Mouse (Mus musculus): ENCODE data around the gene Fgd4.

Gene Fgd4

DNA sequence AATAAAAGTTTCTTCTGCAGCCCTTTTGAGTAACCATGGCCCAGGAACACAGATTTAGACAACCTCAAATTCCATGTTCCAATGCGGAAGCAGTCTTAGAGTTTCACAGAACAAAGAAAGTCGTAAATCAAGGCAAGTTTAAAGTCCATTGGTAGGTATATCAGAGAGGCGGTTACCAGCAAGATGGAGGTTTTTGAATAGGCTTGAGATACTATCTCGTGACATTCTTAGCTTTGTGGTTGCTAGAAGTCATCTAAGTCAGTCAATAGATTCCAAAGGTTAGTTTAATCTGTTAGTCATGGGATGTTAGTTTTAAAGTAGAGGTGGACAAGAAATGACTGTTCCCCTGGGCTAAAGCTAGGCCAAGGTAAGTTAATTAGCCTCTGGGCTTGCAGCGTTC lies at the start of gene Fgd4:
Gene Fgd4 (minus strand): TSS at position 89 of the 400 bp plus-strand sequence.
- no peak for DNase-seq (ENCODE audit: low read depth, low spot score)

DNA sequence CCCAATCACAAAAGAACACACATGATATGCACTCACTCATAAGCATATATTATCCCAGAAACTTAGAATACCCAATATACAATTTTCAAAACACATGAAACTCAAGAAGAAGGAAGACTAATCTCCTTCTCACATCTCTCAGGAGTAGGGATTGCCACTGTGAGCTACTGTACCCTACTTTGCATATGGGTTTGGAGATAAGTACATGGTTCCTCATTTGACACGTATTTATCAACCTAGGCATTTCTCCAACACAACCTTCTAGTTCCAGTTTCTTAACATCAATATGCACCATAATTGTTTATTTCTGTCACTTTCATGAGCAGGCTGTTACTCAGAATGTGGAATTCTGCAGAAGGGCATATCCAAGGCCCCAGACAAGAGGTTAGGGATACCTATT lies 44.8 kb upstream of the Fgd4 start:
- no peak for DNase-seq (ENCODE audit: low read depth, low spot score)

DNA sequence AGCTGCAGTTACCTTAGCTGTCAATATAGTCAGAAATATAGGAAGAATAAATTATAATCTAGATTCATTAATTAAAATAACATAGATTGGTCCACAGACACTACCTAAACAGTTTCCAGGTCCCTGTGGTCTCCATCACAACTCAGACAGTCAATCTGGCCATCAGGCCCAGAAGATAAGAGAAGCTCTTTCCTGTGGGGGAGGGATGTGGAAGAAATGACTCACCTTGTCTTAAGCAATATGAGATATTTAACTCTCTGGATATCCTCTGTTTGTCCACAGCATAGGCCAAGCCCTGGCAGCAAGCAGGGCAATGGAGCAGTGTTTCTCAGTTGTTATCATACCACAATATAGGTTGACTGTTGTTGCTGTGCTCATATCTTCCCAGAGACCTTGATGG lies 33.4 kb upstream of the Fgd4 start:
- no peak for DNase-seq (ENCODE audit: low read depth, low spot score)

DNA sequence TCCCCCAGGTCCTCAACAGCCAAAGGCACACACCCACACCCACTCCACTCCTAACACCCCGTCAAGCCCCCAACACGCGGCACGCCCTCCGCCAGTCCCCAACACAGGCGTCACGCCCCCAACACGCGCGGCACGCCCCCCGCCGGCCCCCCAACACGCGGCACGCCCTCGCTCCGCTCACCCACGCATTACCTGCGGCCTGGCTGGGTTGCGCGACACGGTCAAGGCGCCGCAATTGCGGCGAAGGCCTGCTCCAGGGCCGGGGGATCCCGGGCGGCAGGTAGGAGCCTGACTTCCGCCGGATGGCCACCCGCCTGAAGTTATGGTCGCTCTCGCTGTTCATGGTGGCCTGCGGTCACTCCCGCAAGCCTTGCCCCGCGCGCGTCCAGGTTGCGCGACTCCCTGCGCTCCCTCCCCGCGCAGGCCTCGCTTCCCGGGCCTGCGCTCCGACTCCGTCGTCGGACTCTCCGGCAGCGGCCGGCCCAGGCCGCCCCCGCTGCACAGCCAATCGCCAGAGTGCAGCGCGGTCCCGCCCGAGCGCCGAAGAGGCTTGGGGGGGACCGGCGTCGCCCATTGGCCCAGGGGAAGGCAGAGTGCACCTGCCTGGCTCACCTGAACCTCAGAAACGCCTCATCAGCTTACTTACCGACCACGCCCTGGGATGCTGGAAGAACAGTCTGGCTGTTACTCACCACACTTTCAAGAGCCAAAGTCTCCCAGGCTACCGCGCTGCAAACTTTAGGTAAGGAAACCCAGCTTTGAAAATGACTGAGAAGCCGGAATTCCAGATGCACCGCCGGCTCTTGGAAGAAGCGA lies 555 bp downstream of the Fgd4 start:
- DNase-seq (ENCODE audit: low read depth, low spot score), result peak; percentile 14

DNA sequence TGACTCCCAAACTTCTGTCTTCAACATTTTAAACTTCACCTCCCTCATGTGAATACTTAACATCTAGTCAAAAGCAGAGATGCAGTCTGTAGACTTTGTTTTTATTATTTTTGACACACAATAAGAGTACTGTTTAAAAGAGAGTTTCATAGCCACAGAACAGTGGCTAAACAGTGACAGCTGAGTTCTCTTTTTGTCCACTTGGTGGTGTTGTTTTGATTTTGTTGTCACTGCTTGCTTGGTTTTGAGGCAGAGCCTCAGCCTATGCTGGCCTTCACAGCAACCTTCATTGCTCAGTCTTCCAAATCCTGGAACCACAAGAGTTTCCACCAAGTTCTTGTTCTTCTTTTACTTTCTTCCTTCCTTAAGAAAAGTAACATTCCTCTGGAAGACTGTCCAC lies 3.8 kb downstream of the Fgd4 start:
- DNase-seq (ENCODE audit: low read depth, low spot score), result no peak

DNA sequence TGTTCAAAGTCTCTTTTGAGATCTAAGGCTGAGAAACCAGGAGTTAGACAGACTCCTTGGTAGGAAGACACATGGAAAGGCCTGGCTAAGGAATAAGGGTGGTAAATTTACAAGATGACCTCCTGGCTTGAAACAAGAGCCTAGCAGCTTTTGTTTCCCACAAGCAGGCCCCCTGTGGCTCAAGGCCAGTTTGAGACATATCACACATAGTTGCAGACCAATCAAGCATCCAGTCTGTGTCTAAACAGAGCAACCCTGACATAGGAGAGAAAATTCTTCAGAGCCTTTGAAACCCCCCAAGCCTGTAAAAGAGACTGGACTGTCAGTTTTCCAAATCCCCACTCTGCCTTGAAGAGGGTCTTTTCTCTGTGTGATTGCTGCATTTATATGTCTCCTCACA lies 7.7 kb downstream of the Fgd4 start:
- DNase-seq (ENCODE audit: low read depth, low spot score), result no peak

DNA sequence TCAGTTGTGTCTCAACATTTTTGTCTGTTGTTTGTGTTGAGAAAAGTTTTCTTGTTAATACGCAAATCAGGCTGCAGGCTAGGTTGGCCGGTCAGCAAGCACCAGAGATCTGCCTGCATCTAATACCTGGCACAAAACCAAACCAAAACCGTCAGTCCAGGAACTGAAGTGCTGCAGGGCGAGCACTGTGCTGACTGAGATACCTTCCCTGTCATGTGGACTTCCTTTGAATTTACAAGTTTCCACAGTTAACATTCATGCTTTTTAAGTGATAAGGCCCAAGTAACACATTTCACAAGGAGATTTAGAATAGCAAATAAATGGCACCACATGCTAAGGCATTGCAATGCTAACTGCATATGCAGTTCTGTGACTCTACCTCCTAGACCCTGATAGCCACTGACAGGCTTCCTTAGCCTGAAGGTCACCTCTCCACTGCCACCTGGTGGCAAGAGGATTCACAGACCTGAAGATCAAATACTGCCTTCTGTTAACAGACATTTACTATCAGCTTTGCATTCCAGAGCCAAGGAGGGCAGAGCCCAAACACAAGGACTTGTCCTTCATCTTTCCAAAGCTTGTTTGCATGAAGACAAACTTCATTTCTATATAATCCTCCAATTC lies 15.8 kb downstream of the Fgd4 start:
- DNase-seq (ENCODE audit: low read depth, low spot score), result peak; percentile 62

DNA sequence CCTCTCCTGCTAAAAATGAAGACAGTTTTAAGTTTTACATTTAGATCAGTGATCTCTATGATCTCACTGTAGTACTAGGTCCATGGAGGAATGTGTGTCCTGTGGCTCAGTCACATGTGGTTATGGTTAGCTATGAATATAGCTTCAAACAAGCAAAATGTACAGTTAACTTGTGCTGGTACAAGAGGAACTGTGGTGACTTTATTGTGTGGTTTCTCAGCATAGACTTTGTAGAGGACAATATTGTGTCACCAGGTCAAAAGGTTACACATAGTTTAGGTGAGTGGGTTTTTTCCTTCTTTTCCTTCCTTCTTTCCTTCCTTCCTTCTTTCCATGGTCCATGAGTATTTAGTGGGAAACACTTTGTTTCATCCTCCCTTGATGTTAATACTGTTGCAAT lies 23.8 kb downstream of the Fgd4 start:
- DNase-seq (ENCODE audit: low read depth, low spot score), result no peak

DNA sequence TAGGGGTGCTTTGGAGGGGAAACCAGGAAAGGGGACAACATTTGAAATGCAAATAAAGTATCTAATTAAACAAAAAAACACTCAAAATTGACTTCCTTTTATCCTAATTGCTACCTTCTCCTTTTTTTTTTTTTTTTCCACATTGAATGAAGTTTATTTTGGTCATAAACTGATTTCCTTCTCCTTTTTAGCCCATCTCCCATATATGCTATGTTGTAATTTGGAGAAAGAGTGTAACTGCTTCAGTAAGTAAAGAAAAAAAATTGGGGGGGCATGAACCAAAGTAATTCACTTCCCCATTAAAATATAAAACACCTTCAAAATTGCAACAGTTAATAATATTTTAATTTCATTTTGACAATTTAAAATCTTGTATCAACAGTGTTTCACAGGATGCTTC lies 25.8 kb downstream of the Fgd4 start:
- DNase-seq (ENCODE audit: low read depth, low spot score), result no peak

DNA sequence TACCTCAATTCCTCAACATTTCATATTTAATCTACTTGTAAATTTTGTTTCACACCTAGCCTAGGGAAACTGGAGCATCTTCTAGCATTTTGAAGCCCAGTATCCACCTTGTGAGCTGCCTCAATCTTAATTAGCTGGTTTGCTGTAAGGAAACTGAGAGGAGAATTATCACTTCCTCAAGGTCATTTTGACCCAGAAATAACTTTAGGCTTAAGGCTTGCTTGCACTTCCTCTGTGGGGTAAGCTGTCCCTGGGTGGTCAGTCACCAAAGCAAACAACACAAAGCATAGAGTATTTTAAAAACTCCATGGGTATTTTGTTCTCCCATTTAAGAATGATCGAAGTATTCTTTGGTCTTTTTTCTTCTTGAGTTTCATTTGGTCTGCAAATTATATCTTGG lies 27.2 kb downstream of the Fgd4 start:
- no peak for DNase-seq (ENCODE audit: low read depth, low spot score)

DNA sequence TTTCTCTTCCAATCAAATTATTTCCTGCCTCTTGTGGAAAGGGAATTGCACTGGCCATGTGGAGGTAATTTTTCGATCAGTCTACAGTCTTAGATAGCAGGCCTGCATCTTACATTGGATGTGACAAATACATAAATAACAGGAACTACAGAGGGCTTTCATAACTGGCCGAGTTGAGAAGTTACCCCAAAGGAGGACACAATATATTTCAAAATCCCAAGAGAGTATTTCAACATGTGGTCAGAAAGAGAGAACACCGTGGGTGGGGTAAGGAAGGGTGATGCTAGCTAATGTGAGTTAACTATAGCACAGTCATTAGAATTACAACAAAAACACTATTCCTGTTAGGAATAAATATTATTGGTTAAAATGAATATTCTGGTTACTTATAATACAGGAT lies 29.0 kb downstream of the Fgd4 start:
- DNase-seq (ENCODE audit: low read depth, low spot score), result no peak

DNA sequence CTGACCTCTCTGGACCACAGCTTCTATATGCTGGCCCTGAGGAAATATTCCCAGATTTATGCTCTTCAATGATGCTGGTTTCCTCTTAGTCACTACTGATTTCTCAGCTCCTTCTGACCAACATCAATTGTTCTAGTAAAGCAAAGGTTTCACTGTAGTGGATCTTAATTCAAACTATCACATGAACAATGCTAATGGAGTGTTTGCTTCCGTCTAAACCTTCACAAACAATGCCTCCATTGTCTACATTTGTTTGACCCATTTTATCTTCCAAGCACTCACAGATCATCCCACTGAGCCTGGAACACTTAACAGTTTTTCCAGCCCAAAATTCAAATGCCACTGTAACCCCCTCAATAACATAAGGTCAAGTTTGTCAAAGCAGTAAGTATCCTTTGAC lies 33.6 kb downstream of the Fgd4 start:
- DNase-seq (ENCODE audit: low read depth, low spot score), result no peak

DNA sequence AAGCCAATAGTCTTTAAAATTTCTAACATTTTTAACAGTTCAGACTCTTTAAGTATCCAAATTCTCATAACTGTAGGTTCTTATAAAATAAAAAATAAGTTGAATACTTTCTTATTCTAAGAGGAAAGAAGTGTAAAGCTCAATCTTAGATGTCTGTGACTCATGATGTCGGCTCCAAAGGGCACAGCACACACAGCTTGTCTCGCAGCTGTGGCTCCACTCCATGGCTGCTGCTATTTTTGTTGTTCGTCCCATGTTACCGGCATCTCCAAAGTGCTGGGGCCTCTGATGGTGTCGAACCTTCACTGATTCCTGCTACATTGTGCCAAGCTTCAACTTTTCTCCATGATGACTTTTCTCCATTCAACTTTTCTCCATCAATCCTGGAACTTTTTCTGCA lies 34.1 kb downstream of the Fgd4 start:
- no peak for DNase-seq (ENCODE audit: low read depth, low spot score)

DNA sequence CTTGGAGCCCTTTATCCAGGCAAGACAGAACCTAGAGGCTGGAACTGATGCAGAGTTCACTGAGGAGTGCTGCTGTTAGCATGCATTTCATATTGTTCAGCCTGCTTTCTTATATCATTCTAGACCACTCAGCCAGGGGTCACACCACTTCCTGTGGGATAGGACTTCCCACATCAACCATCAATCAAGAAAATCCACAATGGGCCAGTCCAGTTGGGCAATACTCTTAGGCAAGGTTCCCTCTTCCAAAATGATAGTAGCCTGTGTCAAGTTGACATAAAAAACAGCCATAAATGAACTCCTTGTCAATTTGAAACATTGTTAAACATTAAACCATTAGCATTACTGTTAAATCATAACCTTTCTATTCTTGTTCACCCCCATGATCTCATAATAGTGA lies 34.6 kb downstream of the Fgd4 start:
- no peak for DNase-seq (ENCODE audit: low read depth, low spot score)

DNA sequence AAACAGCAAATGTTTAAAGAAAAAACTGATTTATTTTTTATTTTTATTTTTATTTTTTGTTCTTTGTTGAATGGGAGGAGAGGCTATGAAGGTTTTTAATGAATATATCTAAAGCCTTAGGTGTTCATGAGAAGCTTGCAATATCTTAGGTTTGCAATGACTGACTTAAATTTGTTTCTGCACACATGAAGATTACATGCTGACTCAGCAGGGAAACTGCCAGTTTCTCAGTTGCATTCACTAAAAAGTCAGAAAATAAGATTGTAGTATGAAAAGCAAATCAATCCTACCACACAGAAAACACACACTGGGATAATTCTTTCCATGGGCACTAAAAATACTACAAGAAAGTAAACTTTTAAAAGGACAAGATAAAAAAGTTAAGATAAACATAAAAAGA lies 39.6 kb downstream of the Fgd4 start:
- no peak for DNase-seq (ENCODE audit: low read depth, low spot score)

DNA sequence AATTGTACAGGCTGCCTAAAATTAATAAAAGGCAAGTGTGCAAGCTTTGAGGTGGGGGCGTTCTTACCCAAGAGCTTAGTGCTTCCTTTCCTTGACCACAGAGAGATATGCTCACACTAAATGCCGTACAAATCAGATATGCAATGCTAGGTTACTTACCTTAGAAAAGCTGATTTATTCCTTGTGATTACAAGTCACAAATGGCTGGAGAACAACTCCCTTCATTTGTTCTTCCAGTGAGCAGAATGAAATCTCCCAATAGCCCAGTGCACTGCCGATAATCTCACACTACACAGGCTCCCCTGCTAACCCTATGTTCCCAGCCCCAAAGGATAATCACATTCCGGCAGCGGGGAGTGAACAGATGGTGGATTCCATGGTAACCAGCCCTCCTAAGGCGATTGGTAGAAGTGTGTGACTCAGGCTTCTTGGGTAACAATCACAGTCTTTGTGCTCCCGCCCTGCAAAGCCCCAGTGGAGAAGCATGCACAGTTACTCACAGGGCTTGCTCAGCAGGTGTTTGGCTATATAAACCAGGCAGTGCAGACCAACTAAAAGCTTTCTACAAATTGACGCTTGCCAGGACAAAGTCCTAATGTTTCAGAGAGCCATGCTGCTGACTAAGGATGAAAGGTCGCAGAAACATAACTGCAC lies 40.3 kb downstream of the Fgd4 start:
- DNase-seq (ENCODE audit: low read depth, low spot score), result no peak

DNA sequence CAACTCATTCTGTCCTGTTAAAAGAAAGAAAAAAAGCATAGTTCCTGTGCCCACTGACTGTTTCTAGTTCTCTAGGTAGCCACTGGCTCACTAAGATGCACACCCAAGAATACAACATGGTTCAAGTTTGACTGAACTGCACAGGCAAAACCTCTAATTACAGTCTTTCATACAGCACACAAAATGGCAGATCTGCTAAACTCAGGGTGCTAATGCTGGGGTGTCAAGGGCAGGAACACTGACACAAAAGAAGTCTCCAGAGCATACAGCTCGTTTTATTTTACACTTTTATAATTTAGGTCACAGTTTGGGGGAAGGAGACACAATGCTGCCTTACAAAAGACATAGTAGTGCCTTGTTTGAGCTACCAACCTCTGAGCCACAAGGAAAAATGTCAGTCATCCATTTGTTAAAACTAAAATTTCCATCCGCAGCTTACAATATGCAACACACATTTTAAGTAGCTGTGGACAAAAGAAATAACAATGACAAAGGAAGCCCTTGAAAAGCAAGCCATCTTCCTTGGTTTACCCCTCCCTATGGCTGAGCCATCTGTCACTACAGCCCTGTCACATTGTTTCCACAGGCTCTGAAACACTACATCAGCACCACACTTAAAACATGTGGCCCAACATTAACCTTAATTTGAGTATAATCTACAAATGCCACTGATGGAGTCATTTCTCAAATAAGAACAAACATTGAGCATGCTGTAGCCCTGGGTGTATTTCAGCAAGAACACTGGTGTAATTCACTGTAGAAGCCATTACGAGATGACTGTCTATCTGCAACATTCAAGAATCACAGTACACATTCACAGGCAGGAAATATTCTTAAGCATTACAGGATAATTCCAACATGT lies 41.1 kb downstream of the Fgd4 start:
- DNase-seq (ENCODE audit: low read depth, low spot score), result no peak

DNA sequence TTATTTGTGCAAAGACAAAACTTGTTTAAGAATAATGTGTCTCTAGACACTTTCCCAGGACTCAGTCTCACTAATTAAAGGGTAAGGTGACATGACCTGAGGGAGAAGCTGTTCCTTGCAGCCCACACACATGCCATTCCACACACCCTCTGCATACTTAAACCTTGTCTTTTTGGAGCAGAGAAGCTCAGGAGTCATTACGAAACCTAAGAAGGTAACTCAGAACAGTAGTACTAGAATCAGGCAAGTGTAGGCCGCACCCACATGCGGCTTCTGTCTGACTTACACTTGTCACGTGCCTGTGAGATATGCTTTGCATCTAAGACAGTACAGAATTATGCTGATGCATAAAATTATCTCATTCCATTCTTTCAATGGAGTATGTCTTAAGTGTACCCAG lies 42.6 kb downstream of the Fgd4 start:
- DNase-seq (ENCODE audit: low read depth, low spot score), result no peak

DNA sequence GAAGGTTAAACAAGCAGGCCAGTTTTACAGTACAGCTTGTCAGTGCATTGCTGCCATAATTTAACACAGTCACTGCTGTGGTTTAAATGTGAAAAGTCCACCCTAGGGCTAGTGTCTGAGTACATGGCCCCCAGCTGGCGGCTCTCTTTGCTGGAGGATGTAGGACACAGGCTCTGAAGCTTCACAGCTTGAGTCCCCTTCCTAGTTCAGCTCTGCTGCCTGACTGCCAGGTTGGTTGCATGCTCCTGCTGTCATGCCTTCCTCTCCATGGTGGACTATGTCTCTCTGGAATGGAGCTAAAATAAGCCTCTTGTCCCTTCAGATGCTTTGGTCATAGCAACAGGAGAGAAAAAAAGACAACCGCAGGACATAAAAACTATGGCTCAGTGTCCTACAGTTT lies 46.3 kb downstream of the Fgd4 start:
- DNase-seq (ENCODE audit: low read depth, low spot score), result no peak

DNA sequence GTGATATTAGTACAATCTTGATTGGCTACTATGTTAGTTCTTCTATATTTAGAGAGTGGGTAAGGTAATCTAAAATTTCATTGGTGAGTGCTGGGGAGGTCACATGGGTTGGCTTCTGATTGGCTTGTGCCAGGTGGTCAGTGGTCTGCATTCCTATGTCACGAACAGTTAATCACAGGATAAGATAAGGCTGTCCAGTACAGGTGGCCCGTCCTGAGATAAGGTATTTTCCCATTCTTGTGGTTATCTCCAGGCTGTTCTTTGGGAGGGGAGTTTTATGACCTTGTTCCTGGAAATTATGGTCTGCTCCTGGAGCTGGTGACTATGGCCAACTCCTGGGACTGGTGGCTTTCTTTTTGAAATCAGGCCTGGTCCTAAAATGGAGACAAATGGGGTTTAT lies 48.2 kb downstream of the Fgd4 start:
- no peak for DNase-seq (ENCODE audit: low read depth, low spot score)

DNA sequence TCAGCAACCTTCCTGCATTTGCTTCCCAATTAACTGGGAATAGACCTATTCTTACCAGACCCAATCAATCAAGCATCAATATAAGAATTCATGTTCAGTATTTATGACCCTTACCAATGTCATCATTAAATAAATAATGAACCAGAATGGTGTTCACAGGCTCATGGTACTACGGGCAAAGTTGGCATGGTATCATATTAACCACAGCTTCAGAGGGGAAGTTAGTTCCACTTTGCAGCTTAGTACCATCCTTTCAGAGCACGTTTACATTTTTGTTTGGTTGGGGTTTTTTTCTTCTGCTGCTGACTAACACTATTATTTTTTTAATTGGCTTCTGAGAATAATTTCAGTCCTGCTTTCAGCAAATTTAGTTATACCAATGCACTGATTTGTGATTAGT lies 51.2 kb downstream of the Fgd4 start:
- DNase-seq (ENCODE audit: low read depth, low spot score), result no peak

DNA sequence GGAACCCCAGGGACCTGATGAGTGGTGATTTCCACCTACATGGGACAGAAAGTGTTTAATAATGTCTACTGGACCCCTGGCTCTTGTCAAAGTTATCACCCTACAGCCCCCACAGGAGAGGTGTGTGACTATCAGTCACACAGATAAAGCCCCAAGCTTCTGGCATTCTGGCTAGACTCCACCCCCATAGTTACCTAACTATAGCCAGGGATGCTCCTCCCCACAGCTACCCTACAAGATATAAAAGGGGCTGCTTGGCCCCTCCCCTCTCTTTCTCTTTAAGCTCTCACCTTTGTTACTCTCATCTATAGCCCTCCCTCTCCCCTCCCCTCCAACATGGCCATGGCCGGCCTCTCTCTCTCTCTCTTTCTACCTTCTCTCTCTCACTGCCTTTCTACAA lies 53.7 kb downstream of the Fgd4 start:
- no peak for DNase-seq (ENCODE audit: low read depth, low spot score)
